Mouse (Mus musculus): ENCODE measurements around the gene Ccndbp1.
A peak's percentile ranks its signal among the peaks of the same experiment; 100 is the strongest.
"Not testable (repeated sequence)": the region's sequence is repeated elsewhere in the genome, so short reads cannot be mapped to it uniquely, and the experiment has no call there.

The Ccndbp1 gene

GRCm38 (mm10) chr2:121007925-121008663 lies at the start of gene Ccndbp1:
Ccndbp1 (plus strand) TSS chr2:121008403.
- DNase-seq (ENCODE audit: low spot score) = peak; percentile 81

DNA sequence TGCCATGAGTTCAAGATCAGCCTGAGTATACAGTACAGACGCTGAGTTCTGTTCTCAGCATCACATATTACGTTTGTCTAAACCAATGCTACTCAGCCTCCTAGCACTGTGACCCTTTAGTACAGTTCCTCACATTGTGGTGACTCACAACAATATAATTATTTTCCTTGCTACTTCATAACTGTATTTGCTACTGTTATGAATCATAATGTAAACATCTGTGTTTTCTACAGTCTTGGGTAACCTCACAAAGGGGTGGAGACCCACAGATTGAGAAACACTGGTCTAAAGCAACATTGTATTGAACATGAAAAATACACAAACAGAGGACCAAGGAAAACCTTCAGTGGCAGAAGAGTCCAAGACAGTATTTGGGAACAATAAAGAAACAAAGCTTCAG lies 48.8 kb upstream of the Ccndbp1 start:
- no peak for DNase-seq (ENCODE audit: low spot score)

DNA sequence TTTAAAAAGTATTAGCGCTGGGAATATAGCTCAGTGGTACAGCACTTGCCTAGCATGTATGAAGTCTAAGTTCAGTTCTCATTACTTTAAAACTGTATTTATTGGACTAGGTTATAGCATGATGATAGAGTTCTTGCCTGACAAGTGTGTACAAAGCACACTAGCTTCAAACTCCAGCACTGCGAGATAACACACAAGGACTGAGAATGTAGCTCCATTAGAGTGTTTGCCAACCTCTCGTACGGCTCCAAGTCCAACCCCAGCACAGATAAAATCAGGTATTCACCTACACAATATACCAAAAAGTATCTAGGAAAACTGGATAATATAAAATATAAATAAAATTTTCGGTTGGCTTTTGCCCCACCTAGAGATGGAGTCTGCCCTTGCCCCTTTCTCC lies 48.4 kb upstream of the Ccndbp1 start:
- no peak for DNase-seq (ENCODE audit: low spot score)

DNA sequence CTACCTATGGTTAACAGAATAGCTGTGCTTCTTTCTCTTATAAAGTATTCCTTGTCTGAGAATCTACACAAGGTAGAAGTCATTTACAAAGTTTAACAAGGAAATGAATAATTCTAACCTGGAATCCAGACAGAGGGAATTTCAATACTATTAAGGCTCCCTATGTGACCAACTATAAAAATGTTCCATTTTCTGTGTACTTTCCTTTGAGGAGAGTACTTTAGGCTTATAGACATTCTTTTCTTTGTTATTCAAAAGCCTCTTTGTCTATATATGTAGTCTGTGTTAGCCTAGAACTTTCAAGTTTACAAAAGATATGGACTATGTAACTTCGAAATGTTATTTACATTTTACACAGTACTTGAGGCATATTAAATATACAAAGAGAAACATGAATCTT lies 47.9 kb upstream of the Ccndbp1 start:
- no peak for DNase-seq (ENCODE audit: low spot score)

DNA sequence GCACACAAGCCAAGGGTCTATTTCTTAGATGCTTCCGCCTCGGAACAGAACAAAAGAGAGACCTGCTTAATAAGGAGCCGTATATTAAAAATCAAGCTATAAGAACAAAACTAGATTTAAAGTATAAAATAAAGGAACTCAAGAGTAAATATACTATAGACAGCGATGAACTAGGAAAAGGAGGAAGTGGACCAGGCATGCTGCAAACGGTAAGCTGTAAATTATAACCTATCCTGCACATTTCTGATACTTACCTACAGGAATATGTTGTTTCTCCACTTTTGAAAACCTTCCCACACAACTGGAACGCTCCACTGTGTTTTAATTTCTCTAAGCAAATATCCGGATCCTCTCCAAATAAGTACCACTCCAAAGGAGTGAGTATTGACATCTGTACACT lies 45.1 kb upstream of the Ccndbp1 start:
- DNase-seq (ENCODE audit: low spot score) = no peak

DNA sequence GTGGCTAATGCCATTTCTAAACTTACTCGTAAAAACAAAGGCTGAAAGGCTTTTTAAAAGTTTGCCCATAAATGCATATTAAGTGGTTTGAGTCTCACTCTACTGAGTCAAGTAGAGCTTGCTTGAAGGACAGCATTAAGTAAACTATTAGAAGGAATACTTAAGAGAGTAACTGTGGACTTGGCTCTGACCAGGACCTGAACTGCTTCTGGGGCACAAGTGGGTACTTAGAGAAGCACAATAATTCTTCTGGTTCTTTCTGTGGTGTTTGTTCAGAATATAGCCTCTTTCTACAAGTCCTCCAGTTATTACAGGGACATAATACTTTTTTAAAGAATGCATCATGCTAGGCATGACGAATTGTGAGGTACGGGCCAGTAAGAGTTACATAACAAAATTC lies 42.7 kb upstream of the Ccndbp1 start:
- no peak for DNase-seq (ENCODE audit: low spot score)

DNA sequence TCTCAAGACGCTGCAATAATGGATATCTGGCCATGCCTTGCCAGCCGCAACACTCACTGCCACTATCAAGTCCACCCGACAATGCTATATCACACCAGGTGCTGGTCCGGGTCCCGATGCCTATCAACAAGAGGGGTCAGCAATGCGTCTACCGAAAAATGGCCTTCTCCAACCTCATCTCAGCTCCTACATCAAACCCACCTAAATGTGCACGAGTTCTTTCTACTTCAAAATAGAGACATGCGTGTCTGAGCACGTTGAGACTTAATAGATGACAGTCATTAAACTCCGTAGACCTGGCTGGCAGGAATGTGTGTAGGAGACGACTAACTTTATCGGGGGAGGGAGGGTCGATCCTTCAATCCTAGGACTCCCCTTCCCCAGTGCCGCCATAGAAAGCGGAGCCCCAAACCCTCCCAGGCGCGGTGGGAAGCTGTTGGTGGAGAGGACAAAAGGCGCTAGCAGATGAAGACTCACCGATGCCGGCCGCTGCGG lies 38.1 kb upstream of the Ccndbp1 start:
- DNase-seq (ENCODE audit: low spot score) = no peak

- DNase-seq (ENCODE audit: low spot score) = peak; percentile 79
Measured at GRCm38 (mm10) chr2:120970559-120971080, 37.6 kb upstream of the Ccndbp1 start, which contains the start of gene Ubr1. Ubr1 (minus strand) TSS chr2:120970715.

DNA sequence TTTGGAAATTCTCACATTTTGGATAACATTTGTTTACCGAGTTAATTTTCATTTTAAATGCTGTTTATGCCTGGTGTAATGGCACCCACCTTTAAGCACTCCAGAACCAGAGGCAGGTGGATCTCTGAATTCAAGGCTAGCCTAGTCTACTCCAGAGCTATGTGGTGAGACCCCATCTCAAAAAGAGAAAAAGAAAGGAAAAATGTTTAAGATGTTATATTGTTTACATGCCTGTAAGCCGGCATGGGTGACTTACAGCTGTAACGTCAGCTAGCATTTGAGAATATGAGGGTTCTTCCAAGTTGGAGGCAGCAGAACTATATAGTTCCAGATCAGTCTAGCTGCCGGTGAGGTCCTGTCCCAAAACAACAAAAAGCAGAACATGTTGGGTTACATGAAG lies 36.4 kb upstream of the Ccndbp1 start:
- no peak for DNase-seq (ENCODE audit: low spot score)

- DNase-seq (ENCODE audit: low spot score) = not testable (repeated sequence)
Measured at GRCm38 (mm10) chr2:120972257-120972656, 35.9 kb upstream of the Ccndbp1 start.

- DNase-seq (ENCODE audit: low spot score) = no peak
Measured at GRCm38 (mm10) chr2:120972964-120973363, 35.2 kb upstream of the Ccndbp1 start.

GRCm38 (mm10) chr2:120976308-120976707 lies 31.9 kb upstream of the Ccndbp1 start:
- no peak for DNase-seq (ENCODE audit: low spot score)

DNA sequence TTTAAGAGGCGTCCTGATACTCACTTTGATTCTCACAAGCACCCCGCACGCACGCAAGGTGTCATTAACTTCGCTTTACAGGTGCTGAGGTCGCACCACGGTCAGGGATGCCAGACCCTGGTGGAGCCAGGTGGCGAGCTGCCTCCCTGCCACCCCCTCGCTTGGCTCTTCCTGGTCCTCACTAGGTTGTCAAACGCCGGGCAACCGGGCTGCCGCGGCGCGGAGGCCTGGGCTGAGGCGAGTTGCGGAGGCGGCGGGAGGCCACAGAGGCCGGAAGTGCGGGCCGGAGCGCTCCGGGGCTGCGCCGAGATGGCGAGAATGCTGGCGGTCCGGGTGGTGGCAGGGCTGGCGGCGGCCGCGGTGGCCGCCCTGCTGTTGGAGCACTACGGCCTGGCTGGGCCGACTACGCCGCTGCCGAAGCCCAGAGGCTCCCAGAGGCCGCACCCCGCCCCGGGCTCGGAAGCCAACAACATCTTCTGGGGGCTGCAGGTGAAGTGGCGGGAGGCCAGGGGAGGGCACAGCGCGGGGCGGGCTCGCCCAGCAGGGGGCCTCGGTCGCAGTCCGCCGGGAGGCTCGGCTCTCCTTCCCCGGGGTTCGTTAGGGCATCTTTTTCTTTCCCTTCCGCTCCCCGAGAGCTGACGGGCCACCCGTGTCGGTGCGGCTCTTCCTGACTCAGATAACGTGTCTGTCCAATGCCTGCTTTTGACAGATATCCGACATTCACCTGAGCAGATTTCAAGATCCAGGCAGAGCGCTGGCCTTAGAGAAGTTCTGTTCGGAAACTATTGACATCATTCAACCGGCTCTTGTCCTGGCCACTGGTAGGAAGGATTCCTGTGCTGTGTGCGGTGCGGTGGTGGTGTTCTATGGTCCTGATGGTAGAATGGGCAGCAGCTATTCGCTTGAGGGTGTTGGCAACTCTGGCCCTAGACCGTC lies 30.9 kb upstream of the Ccndbp1 start, which contains the start of gene Tmem62:
Tmem62 (plus strand) TSS at position 28 of the 936 bp plus-strand sequence.
- peak; percentile 74 for DNase-seq (ENCODE audit: low spot score)

- DNase-seq (ENCODE audit: low spot score) = no peak
Measured at GRCm38 (mm10) chr2:120977926-120978692, 30.1 kb upstream of the Ccndbp1 start.

DNA sequence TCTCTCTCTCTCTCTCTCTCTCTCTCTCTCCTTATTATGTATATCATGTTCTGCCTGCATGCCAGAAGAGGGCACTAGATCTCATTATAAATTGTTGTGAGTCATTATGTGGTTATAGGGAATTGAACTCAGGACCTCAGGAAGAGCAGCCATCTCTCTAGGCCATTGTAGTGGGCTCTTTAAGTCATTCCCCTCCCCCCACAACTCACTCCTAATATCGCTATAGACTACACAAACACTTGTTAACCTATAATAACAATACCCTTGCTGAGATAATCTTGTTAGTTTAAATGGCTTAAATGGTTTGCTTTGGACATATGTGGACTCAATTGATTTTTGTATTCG lies 29.5 kb upstream of the Ccndbp1 start:
- no peak for DNase-seq (ENCODE audit: low spot score)

DNA sequence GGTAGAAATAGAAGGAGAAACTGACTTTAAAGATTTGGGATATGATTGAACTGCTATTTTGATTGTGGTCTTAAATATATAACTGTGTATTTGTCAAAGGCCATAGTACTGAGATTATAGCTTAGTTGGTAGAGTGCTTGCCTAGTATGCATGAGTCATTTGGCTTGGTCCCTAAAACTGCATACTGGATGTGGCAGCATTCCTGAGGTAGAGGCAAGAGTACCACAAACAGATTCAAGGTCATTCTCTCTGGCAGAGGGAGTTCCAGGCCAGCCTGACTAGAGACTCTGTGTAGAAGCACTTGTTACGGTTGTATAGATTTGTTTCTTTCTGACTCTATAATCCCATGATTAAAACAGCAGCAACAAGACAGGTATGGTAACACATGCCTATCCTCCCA lies 28.4 kb upstream of the Ccndbp1 start:
- no peak for DNase-seq (ENCODE audit: low spot score)

DNA sequence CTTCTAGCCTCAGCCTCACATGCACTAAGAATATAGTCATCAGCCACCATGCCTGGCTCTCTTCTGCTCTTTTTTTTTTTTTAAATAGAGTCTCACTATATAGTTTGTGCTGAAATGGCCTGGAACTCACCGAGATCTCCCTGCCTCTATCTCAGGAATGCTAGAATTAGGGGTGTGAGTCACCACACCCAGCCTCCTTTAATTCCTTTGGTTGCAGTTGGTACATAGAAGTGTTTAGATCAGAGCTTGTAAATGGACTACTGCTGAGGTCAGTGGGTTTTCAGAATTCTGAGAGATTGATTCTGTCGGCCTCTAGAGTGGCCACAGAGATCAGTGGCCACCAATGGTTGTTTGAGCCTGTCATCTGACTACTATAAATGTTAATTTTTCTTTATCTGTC lies 27.3 kb upstream of the Ccndbp1 start:
- no peak for DNase-seq (ENCODE audit: low spot score)

- DNase-seq (ENCODE audit: low spot score) = no peak
Measured at GRCm38 (mm10) chr2:120983611-120984010, 24.6 kb upstream of the Ccndbp1 start.

GRCm38 (mm10) chr2:120985241-120985640 lies 23.0 kb upstream of the Ccndbp1 start:
- no peak for DNase-seq (ENCODE audit: low spot score)

GRCm38 (mm10) chr2:120991196-120991595 lies 17.0 kb upstream of the Ccndbp1 start:
- DNase-seq (ENCODE audit: low spot score) = no peak

DNA sequence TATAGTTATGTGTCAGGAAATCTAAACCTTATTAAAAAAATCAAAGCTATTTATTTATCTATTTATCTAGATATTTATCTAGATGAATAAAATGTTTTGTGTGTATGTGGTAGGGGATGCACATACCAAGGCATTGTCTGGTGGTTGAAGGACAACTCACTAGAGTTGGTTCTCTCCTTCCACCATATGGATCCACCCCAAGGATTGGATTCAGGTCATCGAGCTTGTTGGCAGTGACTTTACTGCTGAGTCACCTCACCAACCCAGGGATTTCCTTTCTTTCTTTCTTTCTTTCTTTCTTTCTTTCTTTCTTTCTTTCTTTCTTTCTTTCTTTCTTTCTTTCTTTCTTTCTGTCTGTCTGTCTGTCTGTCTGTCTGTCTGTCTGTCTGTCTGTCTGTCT lies 11.6 kb upstream of the Ccndbp1 start:
- not testable (repeated sequence) for DNase-seq (ENCODE audit: low spot score)

DNA sequence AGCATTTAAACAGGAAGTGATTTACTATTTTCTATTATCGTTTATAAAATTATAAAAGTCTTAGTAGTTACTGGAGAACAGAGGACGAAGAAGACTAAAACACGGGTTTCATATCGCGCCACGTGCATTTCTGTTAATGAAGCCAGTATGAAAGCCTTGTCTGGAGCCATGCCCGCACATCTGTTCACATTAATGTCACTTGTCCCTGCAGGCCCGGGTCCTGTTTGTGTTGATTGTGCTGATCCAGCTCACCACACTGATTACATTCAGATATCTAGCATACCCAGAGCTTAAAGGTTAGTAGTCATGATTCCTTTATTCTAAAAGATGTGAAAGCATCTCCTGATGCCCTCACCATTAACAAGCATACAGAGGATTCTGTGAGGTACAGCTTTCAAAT lies 9.3 kb upstream of the Ccndbp1 start:
- DNase-seq (ENCODE audit: low spot score) = no peak

Measured in spleen, adult 12 weeks (tissue).